26 mouse cellular contexts compared by ENCODE assay signal in genomic region chr8:90514191-90514590, GRCm38 (mm10).
"Had no signal": no experiment of that assay in that cellular context is flagged by ENCODE, and none has a peak within 500 bp of the region (broad histone marks: within the 10 kb centered on the region; RNA-seq: fewer than 3 reads in every experiment).

No protein-coding gene starts in this region.

- H3K9ac ChIP-seq: heart, embryonic 13.5 days; heart, embryonic 15.5 days; hindbrain, embryonic 13.5 days; hindbrain, embryonic 15.5 days; kidney, embryonic 15.5 days; limb, embryonic 13.5 days; limb, embryonic 15.5 days; liver, embryonic 13.5 days; liver, embryonic 15.5 days had no signal

- H3K9me3 ChIP-seq: heart, embryonic 10.5 days; heart, embryonic 13.5 days; heart, embryonic 15.5 days; hindbrain, embryonic 13.5 days; hindbrain, embryonic 15.5 days; kidney, embryonic 15.5 days; limb, embryonic 13.5 days; limb, embryonic 15.5 days; liver, embryonic 13.5 days; liver, embryonic 15.5 days had no signal

- H3K36me3 ChIP-seq: heart, embryonic 10.5 days; heart, embryonic 13.5 days; heart, embryonic 15.5 days; hindbrain, embryonic 13.5 days; hindbrain, embryonic 15.5 days; kidney, embryonic 15.5 days; limb, embryonic 13.5 days; limb, embryonic 15.5 days; liver, embryonic 13.5 days; liver, embryonic 15.5 days had no signal

- H3K27ac ChIP-seq: heart, embryonic 10.5 days; heart, embryonic 13.5 days; heart, embryonic 15.5 days; kidney, embryonic 15.5 days; kidney, postnatal 0 days; left cerebral cortex, adult 2 months; limb, embryonic 13.5 days; limb, embryonic 15.5 days; liver, embryonic 13.5 days; liver, embryonic 15.5 days had no signal

- DNase-seq: gastrocnemius, postnatal 14 days; gastrocnemius, postnatal 36 days; heart, adult 18-20 months; heart, postnatal 14 days; heart, postnatal 36 days; kidney, adult 11 months; kidney, adult 2 months; kidney, adult 9 months; kidney, postnatal 14 days; kidney, postnatal 36 days; layer of hippocampus, postnatal 36 days; liver, embryonic 13.5 days had no signal

- H3K4me2 ChIP-seq: heart, embryonic 13.5 days; heart, embryonic 15.5 days; hindbrain, embryonic 13.5 days; hindbrain, embryonic 15.5 days; kidney, embryonic 15.5 days; limb, embryonic 13.5 days; limb, embryonic 15.5 days; liver, embryonic 11.5 days; liver, embryonic 13.5 days; liver, embryonic 15.5 days had no signal

- ATAC-seq: hindbrain, postnatal 0 days; intestine, embryonic 16.5 days had no signal

- H3K27me3 ChIP-seq: heart, embryonic 13.5 days; heart, embryonic 15.5 days; hindbrain, embryonic 13.5 days; hindbrain, embryonic 15.5 days; kidney, embryonic 15.5 days; limb, embryonic 13.5 days; liver, embryonic 13.5 days; liver, embryonic 15.5 days had no signal

- H3K4me3 ChIP-seq: heart, embryonic 10.5 days; heart, embryonic 13.5 days; heart, embryonic 15.5 days; hindbrain, embryonic 13.5 days; hindbrain, embryonic 15.5 days; kidney, embryonic 15.5 days; left cerebral cortex, adult 2 months; limb, embryonic 13.5 days; limb, embryonic 15.5 days; liver, embryonic 13.5 days; liver, embryonic 15.5 days had no signal

- H3K4me1 ChIP-seq: heart, embryonic 10.5 days; heart, embryonic 13.5 days; heart, embryonic 15.5 days; kidney, embryonic 15.5 days; limb, embryonic 15.5 days; liver, embryonic 13.5 days; liver, embryonic 15.5 days had no signal
